Mouse (Mus musculus) limb, embryonic 10.5 days (tissue): ENCODE data around the gene Chic1. TPM values are rescaled to one million over a fixed set of nuclear protein-coding genes. Genes with fewer than 3 reads are reported as not detected.

Experiments
- polyA plus RNA-seq: library from polyadenylated mRNA; unstranded; fragments of >200 nt; fragmentation: Nextera tagmentation; extraction: Ambion mirVana; gene quantifications from 2 replicates; pipeline ENCODE4 v1.2.1, GENCODE M21; 2016

Gene Chic1
- polyA plus RNA-seq, 1 experiment from 2014 or later: 3.0 TPM

Other genes with a start within 250 kb of the Chic1 start
- 1.1 and 2.2 TPM in 2 replicates for gene Nap1l2, start 169.8 kb upstream of the Chic1 start, polyA plus RNA-seq
- not detected in 2 replicates for gene Cdx4, start 35.1 kb upstream of the Chic1 start, polyA plus RNA-seq
- 0.44 and 0.48 TPM in 2 replicates for gene Tsx, start 58.0 kb downstream of the Chic1 start, polyA plus RNA-seq
- gene Gm26992, start 65.5 kb downstream of the Chic1 start, polyA plus RNA-seq: not detected in 2 replicates